ENCODE assay signal across 8 mouse cellular contexts in genomic region chr14:8099561-8100021, GRCm38 (mm10). TPM values are rescaled to one million over a fixed set of nuclear protein-coding genes. Genes with fewer than 3 reads are reported as not detected.
DNase-seq lines count a peak whose midpoint lies in the region; ATAC-seq and TF ChIP-seq lines count a peak whose summit lies in the region.

No protein-coding gene starts in this region.

- peak; percentile 23; the same call in 1 of the 2 replicates for TF ChIP-seq EP300 in lung, postnatal 0 days (IDR thresholded peaks at IDR 0.05)

- no peaks in the 10 kb centered on the region for H3K9me3 ChIP-seq in heart, embryonic 16.5 days (replicated peaks; ENCODE audit: control insufficient read depth, low read length)
- no peaks in the 10 kb centered on the region for H3K9me3 ChIP-seq in lung, postnatal 0 days (ENCODE audit: low read length)

- H3K4me2 ChIP-seq in heart, embryonic 16.5 days (ENCODE audit: low read depth, low read length): peak overlapping the region; percentile 78
- peak overlapping the region; percentile 67 for H3K4me2 ChIP-seq in lung, postnatal 0 days (replicated peaks; ENCODE audit: low read depth, low read length)

- no peak for TF ChIP-seq CTCF in bone marrow, adult 2 months (IDR thresholded peaks at IDR 0.05; ENCODE audit: control insufficient read depth, insufficient read depth, low read length)
- TF ChIP-seq CTCF in lung, postnatal 0 days (IDR thresholded peaks at IDR 0.05): no peak

- 17% methylated on average over 10 of the region's 10 CpGs for WGBS in bone marrow, adult 2 months
- 58% methylated on average over 10 of the region's 10 CpGs for WGBS in heart, embryonic 16.5 days
- WGBS in lung, postnatal 0 days: 34% methylated on average over 10 of the region's 10 CpGs

- peak overlapping the region; percentile 48 for H3K9ac ChIP-seq in heart, embryonic 16.5 days (ENCODE audit: low read length)
- H3K9ac ChIP-seq in lung, postnatal 0 days (replicated peaks; ENCODE audit: low read depth): 0 out of 2 replicates have a peak overlapping the region, but pooled peaks have one; percentile 65

- H3K4me3 ChIP-seq in bone marrow, adult 2 months (replicated peaks; ENCODE audit: control insufficient read depth, low read depth, low read length): peak overlapping the region; percentile 42
- H3K4me3 ChIP-seq in heart, embryonic 16.5 days (ENCODE audit: low read length): peak overlapping the region; percentile 21; the same call in 1 of the 2 replicates
- peak overlapping the region; percentile 91; the same call in 1 of the 2 replicates for H3K4me3 ChIP-seq in lung, postnatal 0 days (ENCODE audit: low read depth, low read length)

- peak overlapping the region; percentile 53; the same call in 1 of the 2 replicates for H3K27ac ChIP-seq in bone marrow, adult 2 months (ENCODE audit: control insufficient read depth, insufficient read depth, low read depth, low read length, poor library complexity)
- H3K27ac ChIP-seq in heart, embryonic 16.5 days (ENCODE audit: low read length): no peak overlapping the region
- 0 out of 2 replicates have a peak overlapping the region, but pooled peaks have one; percentile 20 for H3K27ac ChIP-seq in lung, postnatal 0 days (ENCODE audit: low read length)

- peaks cover 9% of the 10 kb centered on the region for H3K4me1 ChIP-seq in bone marrow, adult 2 months (ENCODE audit: control insufficient read depth, insufficient read depth, low read length)
- peaks cover 27% of the 10 kb centered on the region for H3K4me1 ChIP-seq in heart, embryonic 16.5 days (ENCODE audit: control insufficient read depth, insufficient read depth, low read length)
- peaks cover 13% of the 10 kb centered on the region; the same call in 1 of the 2 replicates for H3K4me1 ChIP-seq in lung, postnatal 0 days (ENCODE audit: insufficient read depth, low read depth, low read length)

- DNase-seq in heart, adult 18-20 months: peak; percentile 45 to 55
- DNase-seq in heart, postnatal 4 days: no peak
- DNase-seq in 3T3-L1 (ENCODE audit: low read depth, low spot score): peak; percentile 77
- peak; percentile 91 for DNase-seq in lung, postnatal 0 days (ENCODE audit: low spot score)
- DNase-seq in splenic B cell, adult 2 months (ENCODE audit: low read depth, low spot score): peak; percentile 51
- DNase-seq in kidney, adult 11 months: no peak

- no peaks in the 10 kb centered on the region for H3K27me3 ChIP-seq in heart, embryonic 16.5 days (ENCODE audit: control insufficient read depth, insufficient read depth, low read length)
- H3K27me3 ChIP-seq in lung, postnatal 0 days (replicated peaks; ENCODE audit: insufficient read depth, low read length): no peaks in the 10 kb centered on the region
- no peaks in the 10 kb centered on the region for H3K27me3 ChIP-seq in splenic B cell, adult 2 months (ENCODE audit: control insufficient read depth, insufficient read depth, low read length, poor library complexity, severe bottlenecking)

- no peak for ATAC-seq in heart, embryonic 16.5 days (replicated peaks; ENCODE audit: extremely low read depth, insufficient read depth, low FRiP score)
- ATAC-seq in lung, postnatal 0 days: peak; percentile 50

- no peak for TF ChIP-seq POLR2A in bone marrow, adult 2 months (IDR thresholded peaks at IDR 0.05; ENCODE audit: borderline replicate concordance, control insufficient read depth, low read depth, low read length)

- no peaks in the 10 kb centered on the region for H3K36me3 ChIP-seq in heart, embryonic 16.5 days (ENCODE audit: control insufficient read depth, insufficient read depth)
- H3K36me3 ChIP-seq in lung, postnatal 0 days (ENCODE audit: insufficient read depth, low read length): no peaks in the 10 kb centered on the region
- peaks cover 4% of the 10 kb centered on the region; the same call in 1 of the 2 replicates for H3K36me3 ChIP-seq in splenic B cell, adult 2 months (ENCODE audit: control insufficient read depth, insufficient read depth, low read length, poor library complexity, severe bottlenecking)

RNA-seq across cellular contexts. Expression of gene Pxk, which starts 1.6 kb away (rescaled TPM):
- 10 to 100 TPM; 22.0 to 25.2 TPM for total RNA-seq in heart, adult 18-20 months (2021)
- 10 to 100 TPM; 20.9 to 21.0 TPM for total RNA-seq in heart, postnatal 4 days (2021)
- 7.1 and 21.9 TPM in 2 replicates for polyA plus RNA-seq in bone marrow, adult 2 months (2011; ENCODE audit: insufficient read depth, insufficient read length, low replicate concordance, missing spikeins)
- 34.9 and 38.3 TPM in 2 replicates for polyA plus RNA-seq in heart, embryonic 16.5 days (2015; fragmentation: Nextera tagmentation; extraction: Ambion mirVana)
- 47.5 and 48.4 TPM in 2 replicates for polyA plus RNA-seq in lung, postnatal 0 days (2015; fragmentation: Nextera tagmentation; extraction: Ambion mirVana)

RNA-seq across cellular contexts. Expression of gene Rpp14, which starts 19.4 kb away (rescaled TPM):
- 10 to 100 TPM; 28.0 to 30.3 TPM for total RNA-seq in heart, adult 18-20 months (2021)
- 10 to 100 TPM; 21.9 to 22.3 TPM for total RNA-seq in heart, postnatal 4 days (2021)
- 10.6 and 20.7 TPM in 2 replicates for polyA plus RNA-seq in bone marrow, adult 2 months (2011; ENCODE audit: insufficient read depth, insufficient read length, low replicate concordance, missing spikeins)
- 39.7 and 47.7 TPM in 2 replicates for polyA plus RNA-seq in heart, embryonic 16.5 days (2015; fragmentation: Nextera tagmentation; extraction: Ambion mirVana)
- 34.0 and 37.6 TPM in 2 replicates for polyA plus RNA-seq in lung, postnatal 0 days (2015; fragmentation: Nextera tagmentation; extraction: Ambion mirVana)

Comparison
In these comparisons a context has a peak if more than half of its experiments do, and no peak if none do; other contexts are left out.
1. DNase-seq: peak in heart, adult 18-20 months (2 of 2), 3T3-L1 (single experiment), lung, postnatal 0 days (single experiment) and splenic B cell, adult 2 months (single experiment); none in heart, postnatal 4 days (single experiment) and kidney, adult 11 months (single experiment).
2. H3K4me3 ChIP-seq: peak in every context shown above with its lines; median percentile 91 in lung, postnatal 0 days; 42 in bone marrow, adult 2 months; 21 in heart, embryonic 16.5 days.